Mouse (Mus musculus) cerebellum, adult 9-11 months (tissue): ENCODE data around the gene 9130019O22Rik.

Source experiments
- DNase-seq: peaks from one replicate; pipeline ENCODE4 v3.0.0; 2022

9130019O22Rik gene

DNA sequence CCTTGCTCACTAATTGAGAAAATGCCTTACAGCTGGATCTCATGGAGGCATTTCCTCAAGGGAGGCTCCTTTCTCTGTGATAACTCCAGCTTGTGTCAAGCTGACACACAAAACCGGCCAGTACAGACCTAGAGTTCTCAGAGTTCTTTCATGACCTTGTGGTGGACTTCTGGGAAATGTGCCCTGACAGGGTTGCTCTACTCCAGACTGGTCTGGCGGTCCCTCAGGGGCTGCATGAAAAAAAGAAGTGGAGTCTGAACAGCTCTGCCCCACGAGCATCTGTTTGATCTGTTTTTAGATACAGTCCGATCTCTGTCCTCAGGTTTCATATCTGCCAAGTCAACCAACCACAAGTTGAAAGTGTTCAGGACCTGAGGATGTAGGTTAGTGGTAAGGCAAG lies 49.3 kb downstream of the 9130019O22Rik start:
- no peak for DNase-seq

DNA sequence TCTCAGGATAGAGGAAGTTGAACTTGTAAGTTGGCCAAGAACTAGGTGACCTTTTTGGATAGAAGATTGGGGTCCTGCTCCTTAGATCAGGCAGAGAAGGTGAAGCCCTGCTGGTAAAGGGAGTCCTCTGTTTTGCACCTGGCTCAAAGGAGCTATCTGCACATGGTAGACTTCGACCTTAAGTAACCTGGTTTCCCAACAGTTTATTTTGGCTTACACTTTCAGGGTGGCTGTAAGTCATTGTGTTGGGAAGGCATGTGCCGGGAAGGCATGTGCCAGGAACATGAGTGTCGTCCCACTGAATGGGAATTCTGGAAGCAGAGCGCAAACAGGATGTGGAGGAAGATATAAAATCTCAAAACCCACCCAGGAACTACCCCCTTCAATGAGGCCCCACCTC lies 51.4 kb downstream of the 9130019O22Rik start:
- DNase-seq: no peak

DNA sequence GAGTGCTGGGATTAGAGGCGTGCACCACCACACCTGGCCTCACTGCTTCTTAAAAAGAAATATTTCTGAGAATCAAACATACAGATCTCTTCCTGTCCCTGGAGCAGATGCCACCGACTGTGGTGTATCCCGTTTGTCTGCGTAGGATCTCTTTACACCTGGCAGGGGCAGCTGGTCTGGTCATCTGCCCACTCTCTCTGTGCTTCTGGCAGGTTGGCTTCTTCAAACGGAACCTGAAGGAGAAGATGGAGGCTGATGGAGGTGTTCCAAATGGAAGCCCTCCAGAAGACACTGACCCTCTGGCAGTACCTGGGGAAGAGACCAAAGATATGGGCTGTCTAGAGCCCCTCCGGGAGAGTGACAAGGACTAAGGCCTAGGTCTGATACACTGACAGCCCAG lies 53.7 kb downstream of the 9130019O22Rik start:
- DNase-seq: no peak
